Mouse (Mus musculus) hindbrain, embryonic 13.5 days (tissue): ENCODE measurements around the gene Boc. TPM values are rescaled to one million over a fixed set of nuclear protein-coding genes. Genes with fewer than 3 reads are reported as not detected.
"Not testable (repeated sequence)": the region's sequence is repeated elsewhere in the genome, so short reads cannot be mapped to it uniquely, and the experiment has no call there.

Experiments
- ATAC-seq: fragments of 200-750 bp; cut with Nextera tagmentation; 2 replicates; pipeline ENCODE4 v1.8.0; 2017; ENCODE audit warnings: moderate TSS enrichment; ENCODE audit not compliant: low FRiP score
- H3K27ac ChIP-seq: fragments of 300-500 bp; sonication (generic); 2 replicates; pipeline ENCODE4 v1.5.1; 2015; ENCODE audit warnings: inconsistent platforms, mild to moderate bottlenecking, moderate library complexity
- H3K27me3 ChIP-seq: fragments of 300-500 bp; sonication (generic); 2 replicates; pipeline ENCODE4 v1.6.1; 2015; ENCODE audit warnings: mild to moderate bottlenecking, inconsistent platforms
- H3K36me3 ChIP-seq: fragments of 300-500 bp; sonication (generic); 2 replicates; pipeline ENCODE4 v1.6.1; 2015; ENCODE audit warnings: mild to moderate bottlenecking, inconsistent platforms
- H3K4me1 ChIP-seq: fragments of 300-500 bp; sonication (generic); replicated peaks from 2 replicates; pipeline ENCODE4 v1.6.1; 2015; ENCODE audit warnings: inconsistent platforms
- H3K4me2 ChIP-seq: fragments of 300-500 bp; sonication (generic); 2 replicates; pipeline ENCODE4 v1.6.1; 2015; ENCODE audit warnings: inconsistent platforms, mild to moderate bottlenecking, moderate library complexity
- H3K4me3 ChIP-seq: fragments of 300-500 bp; sonication (generic); 2 replicates; pipeline ENCODE4 v1.5.1; 2015; ENCODE audit warnings: mild to moderate bottlenecking, inconsistent platforms
- H3K9ac ChIP-seq: fragments of 300-500 bp; sonication (generic); 2 replicates; pipeline ENCODE4 v1.6.1; 2015; ENCODE audit warnings: mild to moderate bottlenecking, inconsistent platforms
- H3K9me3 ChIP-seq: fragments of 300-500 bp; sonication (generic); 2 replicates; pipeline ENCODE4 v1.6.1; 2016; ENCODE audit warnings: inconsistent platforms
- WGBS: fragments of 180-500 bp; shearing (Covaris S2); methylation state at CpG from one replicate; pipeline ENCODE4 v1.1.7; 2015; 5-methylcytosine and 5-hydroxymethylcytosine counted together
- microRNA-seq: library from miRNA; unstranded; fragments of <30 nt; microRNA quantifications from one replicate; pipeline ENCODE4, GENCODE M21; 2016
- polyA plus RNA-seq: library from polyadenylated mRNA; unstranded; fragments of >200 nt; fragmentation: Nextera tagmentation; extraction: Ambion mirVana; gene quantifications from 2 replicates; pipeline ENCODE4 v1.2.1, GENCODE M21; 2015

Boc gene
- polyA plus RNA-seq, 1 experiment from 2014 or later: 17.2 TPM

DNA sequence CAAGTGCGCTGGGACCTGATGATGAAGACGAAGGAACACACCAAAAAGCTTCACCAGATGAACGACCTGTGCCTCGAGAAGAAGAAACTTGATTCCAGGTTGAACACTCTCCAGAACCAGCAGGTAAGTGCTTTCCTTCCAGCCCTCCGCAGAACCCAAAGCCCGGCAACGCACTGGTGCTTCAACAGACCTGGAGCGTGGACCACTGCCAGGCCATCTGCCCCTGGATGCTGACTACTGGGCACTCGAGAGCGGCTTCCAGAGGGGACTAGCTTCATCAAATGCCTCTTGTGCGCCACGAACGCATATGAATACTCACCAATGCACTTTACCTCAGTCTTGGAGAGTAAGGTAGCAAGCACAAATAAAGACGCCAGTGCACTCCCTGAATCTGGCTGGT is 78.8 kb downstream of the Boc start:
- no peak for ATAC-seq
- no peak overlapping the region for H3K9ac ChIP-seq
- H3K36me3 ChIP-seq: no peaks in the 10 kb centered on the region
- no peak overlapping the region for H3K4me2 ChIP-seq
- H3K27ac ChIP-seq: no peak overlapping the region
- H3K27me3 ChIP-seq: no peaks in the 10 kb centered on the region
- 91% methylated on average over 14 of the region's 14 CpGs for WGBS
- H3K4me3 ChIP-seq: no peak overlapping the region
- H3K4me1 ChIP-seq: peaks cover 11% of the 10 kb centered on the region
- H3K9me3 ChIP-seq: no peaks in the 10 kb centered on the region

DNA sequence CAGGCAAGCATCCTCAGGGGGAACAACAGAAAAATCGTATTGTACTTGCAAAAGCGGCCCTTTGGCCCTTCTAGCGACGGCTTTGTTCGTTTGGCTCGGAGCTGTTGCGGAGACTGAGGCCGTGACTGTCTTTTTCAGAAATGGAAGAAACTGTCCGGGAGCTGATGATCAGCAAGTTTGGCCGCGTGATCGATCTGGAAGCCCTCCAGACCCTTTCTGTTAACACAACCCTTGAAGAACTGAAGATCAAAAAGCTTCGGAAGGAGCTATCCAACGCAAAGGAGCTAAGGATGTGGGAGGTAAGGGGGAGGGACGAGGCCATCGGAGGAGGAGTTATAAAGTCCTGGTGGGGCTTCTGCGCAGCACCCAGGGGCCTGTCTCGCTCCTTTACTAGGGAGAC is 79.9 kb downstream of the Boc start:
- Histone ChIP-seq H3K9ac (no peak overlapping the region), H3K4me2 (peak overlapping the region; percentile 13; the same call in 1 of the 2 replicates)

DNA sequence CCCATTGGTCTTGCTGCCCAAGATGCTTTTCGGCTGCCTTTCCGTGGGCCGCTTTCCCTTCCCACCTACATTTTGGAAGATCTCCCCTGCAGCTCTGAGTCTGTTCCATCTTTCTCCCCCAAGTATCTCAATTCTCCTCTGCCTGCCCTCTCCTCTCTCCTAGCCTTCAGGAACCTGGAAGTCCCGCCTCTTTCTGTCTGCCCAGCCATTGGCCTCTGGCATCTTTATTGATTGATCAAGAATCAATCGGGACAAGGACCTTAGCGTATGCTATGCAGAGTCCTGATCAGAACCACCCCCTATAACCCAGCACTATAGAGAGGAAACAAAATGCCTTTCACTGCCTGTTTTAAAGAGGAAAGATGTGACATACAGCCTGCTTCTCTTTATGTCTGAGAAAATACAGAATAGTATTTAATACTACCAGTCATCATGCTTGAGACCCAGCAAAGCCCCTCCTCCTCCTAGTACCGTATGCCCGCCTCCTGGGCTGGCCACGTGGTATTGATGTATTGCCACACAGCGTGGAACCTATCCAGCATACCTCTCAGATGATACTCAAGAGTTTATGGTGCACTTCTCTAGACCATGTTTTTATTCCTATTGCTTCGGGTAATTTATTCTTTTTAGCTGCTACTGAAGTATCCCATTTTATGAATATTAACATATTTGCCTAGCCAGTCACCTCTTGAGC is 82.9 kb downstream of the Boc start:
- Histone ChIP-seq H3K27ac (no peak overlapping the region), H3K9ac (no peak overlapping the region), H3K4me1 (no peaks in the 10 kb centered on the region), H3K27me3 (no peaks in the 10 kb centered on the region), H3K9me3 (no peaks in the 10 kb centered on the region), H3K4me3 (no peak overlapping the region), H3K4me2 (no peak overlapping the region), H3K36me3 (no peaks in the 10 kb centered on the region)
- WGBS: 89% methylated on average over 11 of the region's 11 CpGs
- ATAC-seq: no peak

More for the DNA sequence above, 79.9 kb downstream of the Boc start:
- Histone ChIP-seq H3K4me1 (peaks cover 11% of the 10 kb centered on the region), H3K27ac (no peak overlapping the region), H3K36me3 (no peaks in the 10 kb centered on the region), H3K27me3 (no peaks in the 10 kb centered on the region), H3K9me3 (no peaks in the 10 kb centered on the region), H3K4me3 (no peak overlapping the region)
- no peak for ATAC-seq
- WGBS: 48% methylated on average over 18 of the region's 18 CpGs

DNA sequence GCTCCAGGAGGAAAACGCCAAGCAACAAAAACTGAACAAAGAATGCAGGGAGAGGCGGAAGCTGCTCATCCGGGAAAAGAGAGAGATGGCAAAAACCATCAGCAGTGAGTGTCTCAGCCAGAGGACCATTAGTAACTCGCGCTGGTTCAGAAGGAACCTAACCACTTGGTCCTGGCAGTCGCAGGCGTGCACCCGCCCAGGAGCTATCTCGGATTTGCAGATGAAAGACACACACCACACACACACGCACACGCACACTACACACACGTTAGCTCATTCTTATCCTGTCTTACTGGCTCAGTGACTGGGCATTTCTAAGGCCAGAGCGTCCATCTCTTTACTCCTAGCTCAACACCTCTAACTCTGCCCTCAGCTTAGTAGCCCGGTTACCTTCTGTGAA is 83.4 kb downstream of the Boc start:
- 91% methylated on average over 14 of the region's 14 CpGs for WGBS
- no peak overlapping the region for H3K4me3 ChIP-seq
- no peaks in the 10 kb centered on the region for H3K4me1 ChIP-seq
- H3K27me3 ChIP-seq: no peaks in the 10 kb centered on the region
- no peak overlapping the region for H3K27ac ChIP-seq
- ATAC-seq: no peak
- no peak overlapping the region for H3K9ac ChIP-seq
- H3K9me3 ChIP-seq: no peaks in the 10 kb centered on the region
- H3K4me2 ChIP-seq: no peak overlapping the region
- no peaks in the 10 kb centered on the region for H3K36me3 ChIP-seq

DNA sequence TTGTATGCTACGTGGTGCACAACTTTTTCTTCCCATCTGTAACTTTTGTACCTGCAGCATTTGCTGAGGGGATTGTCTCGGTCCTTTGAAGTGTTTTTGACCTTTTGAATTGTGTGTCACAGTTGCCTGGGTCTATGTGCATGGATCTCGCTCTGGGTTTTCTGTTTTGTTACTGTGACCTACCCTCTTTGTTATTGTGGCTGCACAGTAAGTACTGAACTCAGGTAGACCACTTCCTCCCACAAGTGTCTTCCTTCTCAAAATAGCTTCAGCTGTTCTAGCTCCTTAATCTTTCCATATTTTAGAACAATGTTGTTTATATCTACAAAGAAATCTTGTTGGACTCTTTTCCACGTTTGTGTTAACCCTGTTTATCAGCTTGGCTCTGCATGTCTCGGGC is 97.8 kb downstream of the Boc start:
- Histone ChIP-seq H3K9me3 (no peaks in the 10 kb centered on the region), H3K9ac (no peak overlapping the region), H3K4me1 (no peaks in the 10 kb centered on the region), H3K27ac (no peak overlapping the region), H3K4me2 (no peak overlapping the region), H3K27me3 (no peaks in the 10 kb centered on the region), H3K36me3 (no peaks in the 10 kb centered on the region), H3K4me3 (no peak overlapping the region)
- WGBS: 81% methylated on average over 5 of the region's 5 CpGs
- no peak for ATAC-seq

DNA sequence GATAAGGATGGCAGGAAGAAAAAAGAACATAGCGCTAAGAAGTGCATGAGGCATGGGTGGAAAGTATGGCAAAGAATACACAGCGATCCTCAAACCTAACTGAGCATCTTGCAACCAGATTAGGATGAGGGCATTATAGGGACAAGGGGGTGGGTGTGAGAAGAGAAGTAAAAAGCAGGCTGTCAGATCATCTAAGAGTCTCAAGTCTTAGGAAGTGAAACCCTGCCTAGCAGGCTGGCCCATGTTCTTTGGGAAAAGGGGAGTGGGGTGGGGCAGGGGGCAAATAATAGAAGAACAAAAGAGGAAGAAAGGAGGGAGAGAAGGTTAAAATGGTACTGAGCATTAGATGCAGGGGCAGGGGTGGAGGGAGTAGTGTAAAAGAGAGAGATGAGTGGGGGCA is 99.9 kb downstream of the Boc start:
- Histone ChIP-seq H3K27ac (no peak overlapping the region), H3K4me1 (no peaks in the 10 kb centered on the region), H3K4me2 (no peak overlapping the region), H3K36me3 (no peaks in the 10 kb centered on the region), H3K9ac (no peak overlapping the region), H3K4me3 (no peak overlapping the region), H3K9me3 (no peaks in the 10 kb centered on the region), H3K27me3 (no peaks in the 10 kb centered on the region)
- 89% methylated on average over 2 of the region's 2 CpGs for WGBS
- no peak for ATAC-seq

DNA sequence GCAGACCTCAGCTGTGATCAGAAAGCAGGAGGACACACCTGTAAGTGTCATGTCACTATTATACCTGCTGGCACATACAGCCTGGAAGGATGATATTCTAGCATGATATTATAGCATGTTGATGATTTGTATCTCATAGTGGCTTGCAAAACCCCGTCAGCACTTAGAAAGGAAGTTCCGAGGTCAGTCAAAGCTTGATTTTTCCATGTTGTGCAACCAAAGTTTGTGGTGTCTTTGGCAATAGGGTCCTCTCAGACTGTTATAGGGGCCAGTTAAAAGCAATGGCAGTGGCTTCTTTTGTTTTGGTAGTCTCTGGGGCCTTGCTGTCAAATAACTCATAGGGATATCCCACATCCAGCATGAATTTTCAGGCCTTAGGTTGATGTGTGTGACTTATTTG is 100.8 kb downstream of the Boc start:
- Histone ChIP-seq H3K9ac (no peak overlapping the region), H3K4me1 (no peaks in the 10 kb centered on the region), H3K36me3 (no peaks in the 10 kb centered on the region), H3K27ac (no peak overlapping the region), H3K4me3 (no peak overlapping the region), H3K4me2 (no peak overlapping the region), H3K27me3 (no peaks in the 10 kb centered on the region), H3K9me3 (no peaks in the 10 kb centered on the region)
- 90% methylated on average over 2 of the region's 2 CpGs for WGBS
- no peak for ATAC-seq

DNA sequence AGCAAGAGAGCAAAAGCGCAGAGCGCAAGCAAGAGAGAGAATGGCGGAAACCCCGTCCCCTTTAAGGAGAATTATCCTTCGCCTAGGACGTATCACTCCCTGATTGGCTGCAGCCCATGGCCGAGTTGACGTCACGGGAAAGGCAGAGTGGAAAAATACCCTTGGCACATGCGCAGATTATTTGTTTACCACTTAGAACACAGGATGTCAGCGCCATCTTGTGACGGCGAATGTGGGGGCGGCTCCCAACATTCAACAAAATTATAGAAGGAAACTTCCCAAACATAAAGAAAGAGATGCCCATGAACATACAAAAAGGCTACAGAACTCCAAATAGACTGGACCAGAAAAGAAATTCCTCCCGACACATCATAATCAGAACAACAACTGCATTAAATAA is 116.8 kb downstream of the Boc start:
- H3K9ac ChIP-seq, H3K9me3 ChIP-seq, H3K4me1 ChIP-seq, H3K36me3 ChIP-seq, H3K4me3 ChIP-seq, H3K27ac ChIP-seq, H3K4me2 ChIP-seq, H3K27me3 ChIP-seq, ATAC-seq: not testable (repeated sequence)
- 93% methylated on average over 15 of the region's 15 CpGs for WGBS

DNA sequence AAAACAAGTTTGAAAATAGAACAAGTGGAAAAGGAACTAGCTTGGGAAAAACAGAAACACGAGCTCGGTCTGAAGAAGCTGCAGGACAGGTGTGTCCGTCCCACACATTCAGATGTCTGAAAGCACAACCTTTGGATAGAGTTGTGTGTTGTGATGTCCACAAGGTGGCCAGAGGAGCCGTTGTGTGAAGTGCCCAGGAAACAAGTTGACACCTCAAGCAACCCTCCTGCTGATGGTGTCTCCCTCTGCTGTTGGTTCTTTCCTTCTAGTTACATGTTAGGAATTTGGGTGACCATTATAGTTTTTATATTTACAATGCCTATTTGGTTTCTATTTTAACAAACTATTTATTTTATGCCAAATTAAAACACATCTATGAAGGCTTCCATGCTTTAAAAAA is 123.2 kb downstream of the Boc start:
- H3K9ac ChIP-seq: no peak overlapping the region
- 76% methylated on average over 4 of the region's 4 CpGs for WGBS
- no peaks in the 10 kb centered on the region for H3K9me3 ChIP-seq
- no peaks in the 10 kb centered on the region for H3K36me3 ChIP-seq
- no peaks in the 10 kb centered on the region for H3K4me1 ChIP-seq
- H3K4me3 ChIP-seq: no peak overlapping the region
- no peaks in the 10 kb centered on the region for H3K27me3 ChIP-seq
- H3K27ac ChIP-seq: no peak overlapping the region
- ATAC-seq: no peak
- no peak overlapping the region for H3K4me2 ChIP-seq

Small RNA genes within 50 kb of the gene (microRNA-seq; reads per million reads assigned to microRNA genes)
- gene Mir3081: 14.7 reads per million, percentile 26 among the genes with 10 or more reads in this experiment

Other genes starting within 250 kb of the Boc start
- gene Sidt1, start 225.7 kb downstream of the Boc start, polyA plus RNA-seq: 3.4 and 3.6 TPM in 2 replicates
- 17.1 and 17.7 TPM in 2 replicates for gene Spice1, start 211.8 kb downstream of the Boc start, polyA plus RNA-seq
- gene Cfap44, start 164.1 kb downstream of the Boc start, polyA plus RNA-seq: 6.1 and 8.5 TPM in 2 replicates
- gene Nepro, start 165.4 kb upstream of the Boc start, polyA plus RNA-seq: 4.9 and 5.0 TPM in 2 replicates
- gene Gtpbp8, start 187.5 kb upstream of the Boc start, polyA plus RNA-seq: 37.8 and 40.2 TPM in 2 replicates
- 0.58 and 0.87 TPM in 2 replicates for gene Cd200r1, start 206.8 kb upstream of the Boc start, polyA plus RNA-seq